Mouse (Mus musculus): ENCODE measurements at regions not wholly inside any gene's neighbourhood (a gene's known extent, or its start where the extent isn't known, plus 50 kb on each side); places are given as distances from the start of the nearest gene placed in this dataset.

DNA sequence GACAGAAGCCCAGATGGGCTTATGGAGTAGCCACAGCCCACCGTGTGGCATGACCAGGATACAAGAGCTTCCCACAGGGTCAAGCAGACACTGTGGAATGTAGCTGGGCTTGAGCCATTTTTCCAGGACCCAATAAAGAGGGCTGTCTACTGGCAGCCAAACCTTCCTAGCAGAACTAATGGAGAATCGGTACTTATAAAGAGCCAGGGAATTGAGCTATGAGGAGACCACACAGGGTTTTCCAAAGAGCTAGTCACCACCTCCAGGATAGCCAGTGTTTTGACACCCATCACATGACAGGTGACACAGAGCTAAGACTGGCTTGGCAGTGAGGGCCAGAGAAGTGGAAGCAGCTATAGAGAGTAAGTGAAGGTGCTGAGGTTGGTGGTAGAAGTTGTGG is 149.9 kb downstream of the Map2k4 start:
- H3K9ac ChIP-seq (ENCODE audit: low read depth, low read length): no peak overlapping the region
- H3K27me3 ChIP-seq (ENCODE audit: insufficient read depth, low read length): no peaks in the 10 kb centered on the region
- no peak overlapping the region for H3K27ac ChIP-seq
- ATAC-seq (replicated peaks; ENCODE audit: low FRiP score, low read depth) (no peak), DNase-seq (ENCODE audit: low spot score) (no peak)
- H3K4me1 ChIP-seq (replicated peaks; ENCODE audit: insufficient read depth, low read length): no peaks in the 10 kb centered on the region
- H3K4me3 ChIP-seq (replicated peaks; ENCODE audit: low read depth, low read length): no peak overlapping the region
- H3K9me3 ChIP-seq (replicated peaks; ENCODE audit: low read length): no peaks in the 10 kb centered on the region
- no peak for TF ChIP-seq CTCF (IDR thresholded peaks at IDR 0.05; ENCODE audit: low read depth)
- H3K4me2 ChIP-seq (ENCODE audit: low read length): no peak overlapping the region
- no peaks in the 10 kb centered on the region for H3K36me3 ChIP-seq (ENCODE audit: insufficient read depth, low read length)
- 89% methylated on average over 2 of the region's 2 CpGs for WGBS

DNA sequence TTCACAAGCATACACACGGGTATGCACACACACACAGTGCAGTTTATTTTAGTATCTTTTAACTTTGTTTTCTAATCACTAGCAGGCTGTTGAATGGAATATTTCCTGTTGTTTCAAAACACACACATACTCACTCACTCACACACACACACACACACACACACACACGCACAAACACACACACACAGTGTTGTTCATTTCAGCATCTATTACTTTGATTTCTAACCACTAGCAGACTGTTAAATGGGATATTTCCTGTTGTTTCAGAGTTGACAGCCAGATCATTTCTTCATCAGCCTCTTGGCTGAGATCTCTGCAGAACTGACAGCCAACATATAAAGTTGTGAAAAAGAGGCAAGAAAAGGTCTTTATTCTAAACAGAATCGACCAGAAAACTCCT is 150.9 kb downstream of the Map2k4 start:
- Histone ChIP-seq H3K4me3 (replicated peaks; ENCODE audit: low read depth, low read length) (no peak overlapping the region), H3K36me3 (ENCODE audit: insufficient read depth, low read length) (no peaks in the 10 kb centered on the region), H3K9ac (ENCODE audit: low read depth, low read length) (no peak overlapping the region), H3K4me2 (ENCODE audit: low read length) (no peak overlapping the region), H3K4me1 (replicated peaks; ENCODE audit: insufficient read depth, low read length) (no peaks in the 10 kb centered on the region), H3K27me3 (ENCODE audit: insufficient read depth, low read length) (no peaks in the 10 kb centered on the region), H3K27ac (no peak overlapping the region), H3K9me3 (replicated peaks; ENCODE audit: low read length) (no peaks in the 10 kb centered on the region)
- ATAC-seq (replicated peaks; ENCODE audit: low FRiP score, low read depth) (no peak), DNase-seq (ENCODE audit: low spot score) (peak; percentile 51)
- WGBS: 53% methylated on average over 3 of the region's 3 CpGs
- no peak for TF ChIP-seq CTCF (IDR thresholded peaks at IDR 0.05; ENCODE audit: low read depth)

DNA sequence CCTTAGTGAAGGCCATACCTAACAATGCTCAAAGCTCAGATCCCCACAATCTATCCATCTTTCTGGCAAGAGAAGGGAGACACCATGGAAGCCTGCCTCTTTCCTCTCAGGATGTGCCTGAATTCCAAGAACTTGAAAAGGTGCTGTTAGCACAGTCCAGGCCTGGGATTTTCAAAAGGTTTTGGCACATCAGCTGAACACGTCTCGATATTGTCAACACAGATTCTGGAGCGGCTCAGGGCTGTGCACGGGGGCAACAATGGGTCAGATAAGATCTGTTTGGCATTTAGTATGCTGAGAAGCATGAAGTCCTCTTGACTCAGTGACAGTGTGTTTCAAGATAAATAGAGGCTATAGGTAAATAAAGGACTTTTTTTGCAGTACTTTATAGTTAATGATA is 152.8 kb downstream of the Map2k4 start:
- no peak for TF ChIP-seq CTCF (IDR thresholded peaks at IDR 0.05; ENCODE audit: low read depth)
- Histone ChIP-seq H3K4me2 (ENCODE audit: low read length) (no peak overlapping the region), H3K4me3 (replicated peaks; ENCODE audit: low read depth, low read length) (no peak overlapping the region), H3K36me3 (ENCODE audit: insufficient read depth, low read length) (no peaks in the 10 kb centered on the region), H3K9ac (ENCODE audit: low read depth, low read length) (no peak overlapping the region), H3K27me3 (ENCODE audit: insufficient read depth, low read length) (no peaks in the 10 kb centered on the region), H3K4me1 (replicated peaks; ENCODE audit: insufficient read depth, low read length) (no peaks in the 10 kb centered on the region), H3K27ac (no peak overlapping the region), H3K9me3 (replicated peaks; ENCODE audit: low read length) (no peaks in the 10 kb centered on the region)
- 58% methylated on average over 4 of the region's 4 CpGs for WGBS
- no peak for ATAC-seq (replicated peaks; ENCODE audit: low FRiP score, low read depth)
- DNase-seq (ENCODE audit: low spot score): no peak

DNA sequence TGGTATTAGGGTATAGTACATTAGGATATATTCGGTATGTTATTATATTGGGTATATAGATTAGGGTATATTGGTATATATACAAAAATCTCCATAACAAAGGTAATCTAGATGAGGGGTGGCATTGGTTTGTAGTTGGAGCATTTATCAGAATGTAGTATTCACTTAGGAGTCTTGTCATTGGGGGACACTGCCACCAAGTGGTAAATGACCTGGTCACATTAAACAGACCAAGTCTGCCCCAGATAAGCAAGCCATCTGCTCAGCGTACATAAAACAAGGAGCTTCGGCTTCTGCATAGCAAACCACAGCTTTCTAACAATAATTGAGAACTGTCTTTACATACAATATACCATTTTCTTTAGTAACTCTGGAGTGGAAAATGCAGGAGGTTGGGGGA is 156.9 kb downstream of the Map2k4 start:
- H3K4me1 ChIP-seq (replicated peaks; ENCODE audit: insufficient read depth, low read length): no peaks in the 10 kb centered on the region
- DNase-seq (ENCODE audit: low spot score): peak; percentile 62
- 63% methylated on average over 3 of the region's 3 CpGs for WGBS

DNA sequence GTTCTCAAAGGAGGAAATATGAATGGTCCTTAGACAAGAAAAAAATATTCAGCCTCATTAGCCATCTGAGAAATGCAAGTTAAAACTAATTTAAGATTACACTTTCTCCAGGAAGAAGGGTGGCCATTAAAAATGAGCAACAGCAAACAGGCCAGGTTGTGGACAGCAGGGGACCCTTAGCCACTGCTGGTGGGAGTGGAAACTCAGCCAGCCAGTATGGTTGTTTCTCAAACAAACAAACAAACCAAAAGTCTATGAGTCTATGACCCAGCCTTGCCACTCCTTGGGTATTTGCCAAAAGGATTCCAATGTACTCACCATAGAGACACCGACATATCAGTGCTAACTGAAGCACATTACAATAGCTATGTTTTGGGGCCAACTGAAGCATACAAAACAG is 157.7 kb downstream of the Map2k4 start:
- H3K4me3 ChIP-seq (replicated peaks; ENCODE audit: low read depth, low read length): no peak overlapping the region
- ATAC-seq (replicated peaks; ENCODE audit: low FRiP score, low read depth) (no peak), DNase-seq (ENCODE audit: low spot score) (no peak)
- no peak overlapping the region for H3K27ac ChIP-seq
- no peaks in the 10 kb centered on the region for H3K27me3 ChIP-seq (ENCODE audit: insufficient read depth, low read length)
- no peak overlapping the region for H3K9ac ChIP-seq (ENCODE audit: low read depth, low read length)
- no peaks in the 10 kb centered on the region for H3K9me3 ChIP-seq (replicated peaks; ENCODE audit: low read length)
- H3K4me1 ChIP-seq (replicated peaks; ENCODE audit: insufficient read depth, low read length): no peaks in the 10 kb centered on the region
- TF ChIP-seq CTCF (IDR thresholded peaks at IDR 0.05; ENCODE audit: low read depth): no peak
- H3K36me3 ChIP-seq (ENCODE audit: insufficient read depth, low read length): no peaks in the 10 kb centered on the region
- 85% methylated on average over 1 of the region's 1 CpGs for WGBS
- no peak overlapping the region for H3K4me2 ChIP-seq (ENCODE audit: low read length)

More for the DNA sequence above, 156.9 kb downstream of the Map2k4 start:
- Histone ChIP-seq H3K27me3 (ENCODE audit: insufficient read depth, low read length) (no peaks in the 10 kb centered on the region), H3K4me3 (replicated peaks; ENCODE audit: low read depth, low read length) (no peak overlapping the region), H3K4me2 (ENCODE audit: low read length) (no peak overlapping the region), H3K9ac (ENCODE audit: low read depth, low read length) (no peak overlapping the region), H3K27ac (no peak overlapping the region), H3K36me3 (ENCODE audit: insufficient read depth, low read length) (no peaks in the 10 kb centered on the region), H3K9me3 (replicated peaks; ENCODE audit: low read length) (no peaks in the 10 kb centered on the region)
- no peak for ATAC-seq (replicated peaks; ENCODE audit: low FRiP score, low read depth)
- TF ChIP-seq CTCF (IDR thresholded peaks at IDR 0.05; ENCODE audit: low read depth): peak; percentile 75

DNA sequence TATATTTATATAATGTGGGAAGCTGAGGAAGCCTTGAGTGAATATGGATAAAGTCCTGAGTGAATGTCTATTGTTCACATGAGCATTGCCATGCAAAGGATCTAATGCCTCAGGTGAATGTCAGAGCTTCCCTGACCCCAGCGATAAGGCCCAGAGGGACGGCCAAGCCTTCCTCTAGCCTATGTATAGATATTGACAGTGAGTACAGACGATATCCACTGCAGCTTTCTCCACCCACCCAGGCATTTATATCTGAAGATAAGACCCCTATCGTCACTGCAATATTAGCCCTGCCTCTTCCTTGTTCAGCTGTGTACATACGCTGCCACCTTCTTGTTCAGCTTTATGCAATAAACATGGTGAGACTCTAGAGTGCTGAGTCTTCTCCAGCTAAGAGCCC is 158.8 kb downstream of the Map2k4 start:
- H3K36me3 ChIP-seq (ENCODE audit: insufficient read depth, low read length): no peaks in the 10 kb centered on the region
- no peaks in the 10 kb centered on the region for H3K27me3 ChIP-seq (ENCODE audit: insufficient read depth, low read length)
- H3K4me3 ChIP-seq (replicated peaks; ENCODE audit: low read depth, low read length): no peak overlapping the region
- no peak for ATAC-seq (replicated peaks; ENCODE audit: low FRiP score, low read depth)
- H3K4me1 ChIP-seq (replicated peaks; ENCODE audit: insufficient read depth, low read length): no peaks in the 10 kb centered on the region
- H3K27ac ChIP-seq: no peak overlapping the region
- no peak overlapping the region for H3K9ac ChIP-seq (ENCODE audit: low read depth, low read length)
- no peak overlapping the region for H3K4me2 ChIP-seq (ENCODE audit: low read length)
- 90% methylated on average over 5 of the region's 5 CpGs for WGBS
- TF ChIP-seq CTCF (IDR thresholded peaks at IDR 0.05; ENCODE audit: low read depth): no peak
- DNase-seq (ENCODE audit: low spot score): no peak
- H3K9me3 ChIP-seq (replicated peaks; ENCODE audit: low read length): no peaks in the 10 kb centered on the region

DNA sequence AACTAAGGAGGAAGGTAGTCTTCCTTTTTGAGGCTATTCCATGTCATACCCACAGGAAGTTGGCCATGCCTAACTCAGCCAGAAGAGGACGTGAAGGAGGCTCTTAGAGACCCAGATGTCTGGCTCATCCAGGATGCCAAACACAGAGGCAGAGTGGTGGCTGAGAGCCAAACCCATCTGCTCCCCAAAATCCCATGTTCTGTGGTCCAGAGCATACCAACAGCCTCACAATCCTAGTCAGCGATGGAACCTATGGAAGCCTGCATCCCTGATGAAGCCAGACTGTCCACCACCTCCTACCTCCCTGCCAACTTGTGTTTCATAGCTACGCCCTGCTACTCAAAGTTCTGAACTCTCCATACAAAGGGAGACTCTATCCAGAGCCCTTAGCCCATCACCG is 169.1 kb downstream of the Map2k4 start:
- Histone ChIP-seq H3K27ac (no peak overlapping the region), H3K36me3 (ENCODE audit: insufficient read depth, low read length) (no peaks in the 10 kb centered on the region), H3K4me2 (ENCODE audit: low read length) (no peak overlapping the region), H3K9me3 (replicated peaks; ENCODE audit: low read length) (no peaks in the 10 kb centered on the region), H3K4me3 (replicated peaks; ENCODE audit: low read depth, low read length) (no peak overlapping the region), H3K27me3 (ENCODE audit: insufficient read depth, low read length) (no peaks in the 10 kb centered on the region), H3K9ac (ENCODE audit: low read depth, low read length) (no peak overlapping the region), H3K4me1 (replicated peaks; ENCODE audit: insufficient read depth, low read length) (no peaks in the 10 kb centered on the region)
- TF ChIP-seq CTCF (IDR thresholded peaks at IDR 0.05; ENCODE audit: low read depth): no peak
- ATAC-seq (replicated peaks; ENCODE audit: low FRiP score, low read depth) (no peak), DNase-seq (ENCODE audit: low spot score) (no peak)
- WGBS: 89% methylated on average over 4 of the region's 4 CpGs
